Mouse (Mus musculus) limb, embryonic 12.5 days (tissue): ENCODE measurements around the gene Rras2. TPM values are rescaled to one million over a fixed set of nuclear protein-coding genes. Genes with fewer than 3 reads are reported as not detected.

Experiments
- ATAC-seq: fragments of 200-750 bp; cut with Nextera tagmentation; 2 replicates; pipeline ENCODE4 v1.8.0; 2017; ENCODE audit warnings: low read depth, moderate TSS enrichment; ENCODE audit not compliant: insufficient number of reproducible peaks, insufficient read depth, low FRiP score, low TSS enrichment
- H3K27ac ChIP-seq: fragments of 300-500 bp; sonication (generic); 2 replicates; pipeline ENCODE4 v1.5.1; 2016; ENCODE audit warnings: mild to moderate bottlenecking, moderate library complexity
- H3K27me3 ChIP-seq: fragments of 300-500 bp; sonication (generic); 2 replicates; pipeline ENCODE4 v1.6.1; 2016; ENCODE audit warnings: mild to moderate bottlenecking, moderate library complexity
- H3K36me3 ChIP-seq: fragments of 300-500 bp; sonication (generic); 2 replicates; pipeline ENCODE4 v1.6.1; 2016; ENCODE audit warnings: mild to moderate bottlenecking, moderate library complexity
- H3K4me1 ChIP-seq: fragments of 300-500 bp; sonication (generic); replicated peaks from 2 replicates; pipeline ENCODE4 v1.6.1; 2016
- H3K4me2 ChIP-seq: fragments of 300-500 bp; sonication (generic); 2 replicates; pipeline ENCODE4 v1.6.1; 2016; ENCODE audit warnings: mild to moderate bottlenecking, moderate library complexity
- H3K4me3 ChIP-seq: fragments of 300-500 bp; sonication (generic); replicated peaks from 2 replicates; pipeline ENCODE4 v1.5.1; 2016; ENCODE audit warnings: mild to moderate bottlenecking
- H3K9ac ChIP-seq: fragments of 300-500 bp; sonication (generic); replicated peaks from 2 replicates; pipeline ENCODE4 v1.6.1; 2016; ENCODE audit warnings: mild to moderate bottlenecking, moderate library complexity
- H3K9me3 ChIP-seq: fragments of 300-500 bp; sonication (generic); 2 replicates; pipeline ENCODE4 v1.6.1; 2016; ENCODE audit warnings: mild to moderate bottlenecking, moderate library complexity
- WGBS: fragments of 180-500 bp; shearing (Covaris S2); methylation state at CpG from one replicate; pipeline ENCODE4 v1.1.7; 2016; 5-methylcytosine and 5-hydroxymethylcytosine counted together
- polyA plus RNA-seq: library from polyadenylated mRNA; unstranded; fragments of >200 nt; fragmentation: Nextera tagmentation; extraction: Ambion mirVana; gene quantifications from 2 replicates; pipeline ENCODE4 v1.2.1, GENCODE M21; 2016

Gene Rras2
- polyA plus RNA-seq: 23.4 and 26.4 TPM in 2 replicates

DNA sequence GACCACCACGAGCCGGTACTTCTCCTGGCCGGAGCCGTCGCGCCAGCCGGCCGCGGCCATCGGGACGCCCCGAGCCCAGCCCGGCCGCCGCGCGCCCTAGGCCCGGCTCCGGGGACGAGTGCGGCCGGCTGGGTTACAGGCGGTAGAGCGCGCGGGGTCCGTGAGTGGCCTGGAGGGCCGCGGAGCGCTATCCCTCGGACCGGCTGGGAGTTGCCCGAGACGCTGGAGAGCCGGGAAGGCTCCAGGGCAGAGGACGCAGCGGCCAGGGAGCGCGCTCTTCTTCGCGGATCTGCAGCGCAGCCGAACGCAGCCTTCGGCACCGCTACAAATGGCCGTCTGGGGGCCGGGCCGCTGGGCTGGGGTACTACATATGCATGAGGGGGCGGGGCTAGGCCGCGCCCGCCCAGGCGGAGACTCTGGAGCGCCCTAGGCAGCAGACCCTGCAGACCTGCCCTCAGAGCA is at the start of gene Rras2:
Gene Rras2, minus strand, starts transcription at position 338 of the 462 bp plus-strand sequence.
- WGBS: under 1% methylated on average over 52 of the region's 55 CpGs
- H3K4me2 ChIP-seq: peak within 1 kb of the TSS; percentile 81

DNA sequence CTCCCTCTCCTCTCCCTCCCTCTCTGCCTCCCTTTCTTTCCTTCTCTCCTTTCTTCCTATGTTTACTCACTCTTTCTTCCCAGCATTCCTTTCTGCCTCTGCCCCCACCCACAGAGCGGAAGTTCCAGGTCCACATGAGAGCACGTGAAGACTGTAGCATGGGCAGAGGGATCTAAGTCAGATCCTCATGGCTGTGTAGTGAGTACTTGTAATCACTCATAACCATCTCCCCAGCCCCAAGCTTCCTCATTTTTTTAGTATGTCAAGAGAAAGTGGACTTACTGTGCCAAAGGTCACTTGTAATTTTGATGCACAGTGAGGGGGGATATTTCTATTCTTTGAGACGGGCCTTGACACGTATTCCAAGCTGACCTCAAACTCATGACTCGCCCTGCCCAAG is 45.4 kb upstream of the Rras2 start:
- Histone ChIP-seq H3K9ac (no peak overlapping the region), H3K9me3 (no peaks in the 10 kb centered on the region), H3K4me1 (no peaks in the 10 kb centered on the region), H3K27me3 (no peaks in the 10 kb centered on the region), H3K27ac (no peak overlapping the region), H3K4me3 (no peak overlapping the region), H3K4me2 (no peak overlapping the region), H3K36me3 (no peaks in the 10 kb centered on the region)
- WGBS: 88% methylated on average over 5 of the region's 5 CpGs
- no peak for ATAC-seq

More for the DNA sequence above, at the start of gene Rras2:
- peak within 1 kb of the TSS; percentile 90 for H3K9ac ChIP-seq
- H3K27me3 ChIP-seq: no peaks in the 10 kb centered on the region; the same call in 1 of the 2 replicates
- peak; percentile 99 for ATAC-seq
- peak within 1 kb of the TSS; percentile 95 for H3K27ac ChIP-seq
- peaks cover 17% of the 10 kb centered on the region for H3K4me1 ChIP-seq
- peak within 1 kb of the TSS; percentile 88 for H3K4me3 ChIP-seq
- no peaks in the 10 kb centered on the region for H3K36me3 ChIP-seq
- no peaks in the 10 kb centered on the region for H3K9me3 ChIP-seq

- Histone ChIP-seq H3K9me3 (no peaks in the 10 kb centered on the region), H3K4me1 (no peaks in the 10 kb centered on the region), H3K27ac (no peak overlapping the region), H3K36me3 (no peaks in the 10 kb centered on the region), H3K4me3 (no peak overlapping the region), H3K9ac (no peak overlapping the region), H3K27me3 (no peaks in the 10 kb centered on the region), H3K4me2 (no peak overlapping the region)
- ATAC-seq: no peak
- 82% methylated on average over 8 of the region's 8 CpGs for WGBS
Measured at GRCm38 (mm10) chr7:114161101-114161500, 43.5 kb upstream of the Rras2 start.

- Histone ChIP-seq H3K4me1 (no peaks in the 10 kb centered on the region), H3K27ac (no peak overlapping the region), H3K9me3 (no peaks in the 10 kb centered on the region), H3K9ac (no peak overlapping the region), H3K4me3 (no peak overlapping the region), H3K27me3 (no peaks in the 10 kb centered on the region), H3K4me2 (no peak overlapping the region), H3K36me3 (no peaks in the 10 kb centered on the region)
- 77% methylated on average over 12 of the region's 12 CpGs for WGBS
- no peak for ATAC-seq
Measured at GRCm38 (mm10) chr7:114157716-114158278, 40.2 kb upstream of the Rras2 start.

DNA sequence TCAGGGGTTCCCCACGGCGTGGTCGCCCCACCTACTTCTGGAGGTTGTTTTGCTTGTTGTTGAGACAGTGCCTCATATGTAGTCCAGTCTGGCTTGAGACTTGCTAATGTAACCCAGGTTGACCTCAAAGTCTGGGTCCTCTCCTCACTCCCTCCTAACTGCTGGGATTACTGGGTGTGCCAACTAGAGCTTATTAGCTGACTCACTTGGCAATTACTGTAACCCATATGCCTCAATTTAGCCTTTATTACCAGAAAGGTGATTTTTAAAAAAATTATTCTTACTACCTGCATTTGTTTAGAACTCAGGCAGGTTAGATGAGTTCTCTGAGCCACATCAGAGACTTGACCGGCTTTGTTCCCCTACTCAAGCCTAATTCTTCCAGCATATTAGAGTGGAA is 38.8 kb upstream of the Rras2 start:
- Histone ChIP-seq H3K27me3 (no peaks in the 10 kb centered on the region), H3K27ac (no peak overlapping the region), H3K36me3 (no peaks in the 10 kb centered on the region), H3K4me1 (no peaks in the 10 kb centered on the region), H3K9ac (no peak overlapping the region), H3K9me3 (no peaks in the 10 kb centered on the region), H3K4me3 (no peak overlapping the region), H3K4me2 (no peak overlapping the region)
- 94% methylated on average over 4 of the region's 4 CpGs for WGBS
- ATAC-seq: no peak

- Histone ChIP-seq H3K4me2 (no peak overlapping the region), H3K4me3 (no peak overlapping the region), H3K36me3 (no peaks in the 10 kb centered on the region), H3K9ac (no peak overlapping the region), H3K9me3 (no peaks in the 10 kb centered on the region), H3K27ac (no peak overlapping the region), H3K4me1 (no peaks in the 10 kb centered on the region), H3K27me3 (no peaks in the 10 kb centered on the region)
- ATAC-seq: no peak
- WGBS: 37% methylated on average over 5 of the region's 5 CpGs
Measured at GRCm38 (mm10) chr7:114155053-114155865, 37.7 kb upstream of the Rras2 start.

- ATAC-seq: no peak
- WGBS: 92% methylated on average over 5 of the region's 5 CpGs
- no peak overlapping the region for H3K4me2 ChIP-seq
- H3K27ac ChIP-seq: no peak overlapping the region
- H3K9me3 ChIP-seq: no peaks in the 10 kb centered on the region
- H3K9ac ChIP-seq: no peak overlapping the region
- no peaks in the 10 kb centered on the region for H3K4me1 ChIP-seq
- H3K36me3 ChIP-seq: no peaks in the 10 kb centered on the region
- no peak overlapping the region for H3K4me3 ChIP-seq
- H3K27me3 ChIP-seq: no peaks in the 10 kb centered on the region
Measured at GRCm38 (mm10) chr7:114151036-114151780, 33.6 kb upstream of the Rras2 start.

- Histone ChIP-seq H3K27ac (no peak overlapping the region), H3K4me3 (no peak overlapping the region), H3K27me3 (no peaks in the 10 kb centered on the region), H3K9me3 (no peaks in the 10 kb centered on the region), H3K36me3 (no peaks in the 10 kb centered on the region), H3K4me1 (no peaks in the 10 kb centered on the region), H3K9ac (no peak overlapping the region), H3K4me2 (no peak overlapping the region)
- 88% methylated on average over 6 of the region's 6 CpGs for WGBS
- no peak for ATAC-seq
Measured at GRCm38 (mm10) chr7:114149564-114149963, 32.0 kb upstream of the Rras2 start.

DNA sequence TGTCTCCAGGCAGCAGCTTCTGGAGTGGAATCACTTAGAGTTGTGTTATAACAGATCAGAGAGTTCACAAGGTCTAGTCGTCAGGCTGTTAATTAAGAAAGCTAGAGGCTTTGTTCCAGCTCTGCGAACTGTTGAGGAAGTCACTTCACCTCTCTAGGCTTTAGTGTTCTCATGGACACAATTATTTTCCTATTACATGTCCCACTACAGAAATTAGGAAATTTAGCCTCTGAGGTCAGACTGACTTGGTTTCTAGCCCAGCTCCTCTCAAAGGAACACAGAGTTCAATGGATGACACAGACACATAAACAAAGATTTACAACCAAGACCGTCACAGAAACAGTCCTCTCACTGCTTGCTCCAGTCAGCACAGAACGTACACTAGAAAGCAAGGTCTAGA is 31.6 kb upstream of the Rras2 start:
- no peak overlapping the region for H3K4me3 ChIP-seq
- no peaks in the 10 kb centered on the region for H3K9me3 ChIP-seq
- 33% methylated on average over 4 of the region's 4 CpGs for WGBS
- no peak overlapping the region for H3K4me2 ChIP-seq
- H3K9ac ChIP-seq: no peak overlapping the region
- no peaks in the 10 kb centered on the region for H3K36me3 ChIP-seq
- H3K27ac ChIP-seq: no peak overlapping the region
- ATAC-seq: no peak
- H3K4me1 ChIP-seq: no peaks in the 10 kb centered on the region
- H3K27me3 ChIP-seq: no peaks in the 10 kb centered on the region

GRCm38 (mm10) chr7:114145841-114146240 is 28.3 kb upstream of the Rras2 start:
- Histone ChIP-seq H3K36me3 (no peaks in the 10 kb centered on the region), H3K4me1 (no peaks in the 10 kb centered on the region), H3K27me3 (no peaks in the 10 kb centered on the region), H3K27ac (no peak overlapping the region), H3K4me3 (no peak overlapping the region), H3K9me3 (no peaks in the 10 kb centered on the region), H3K4me2 (no peak overlapping the region), H3K9ac (no peak overlapping the region)
- WGBS: 81% methylated on average over 3 of the region's 3 CpGs
- ATAC-seq: no peak

- no peak overlapping the region for H3K9ac ChIP-seq
- H3K4me3 ChIP-seq: no peak overlapping the region
- H3K36me3 ChIP-seq: no peaks in the 10 kb centered on the region
- H3K9me3 ChIP-seq: no peaks in the 10 kb centered on the region
- ATAC-seq: no peak
- H3K27ac ChIP-seq: no peak overlapping the region
- no peaks in the 10 kb centered on the region for H3K4me1 ChIP-seq
- H3K4me2 ChIP-seq: no peak overlapping the region
- 81% methylated on average over 10 of the region's 10 CpGs for WGBS
- H3K27me3 ChIP-seq: no peaks in the 10 kb centered on the region
Measured at GRCm38 (mm10) chr7:114142151-114142798, 24.7 kb upstream of the Rras2 start.
